Mouse (Mus musculus) stomach, embryonic 14.5 days (tissue): Measurements from ENCODE around the gene Uba6. TPM values are rescaled to one million over a fixed set of nuclear protein-coding genes. Genes with fewer than 3 reads are reported as not detected.
A peak's percentile ranks its signal among the peaks of the same experiment; 100 is the strongest.

Experiments used
- ATAC-seq: fragments of 200-750 bp; cut with Nextera tagmentation; 2 replicates; pipeline ENCODE4 v1.8.0; 2017; ENCODE audit warnings: low read depth, moderate TSS enrichment; ENCODE audit not compliant: insufficient number of reproducible peaks, insufficient read depth, low FRiP score
- H3K27ac ChIP-seq: fragments of 300-500 bp; sonication (generic); 2 replicates; pipeline ENCODE4 v1.5.1; 2014; ENCODE audit warnings: mild to moderate bottlenecking, low read length, moderate library complexity, mixed read lengths
- H3K27me3 ChIP-seq: fragments of 300-500 bp; sonication (generic); 2 replicates; pipeline ENCODE4 v1.6.1; 2014; ENCODE audit warnings: low read length, control low read depth, mixed read lengths; ENCODE audit not compliant: control insufficient read depth, insufficient read depth
- H3K36me3 ChIP-seq: fragments of 300-500 bp; sonication (generic); 2 replicates; pipeline ENCODE4 v1.6.1; 2014; ENCODE audit warnings: mild to moderate bottlenecking, control low read depth, low read length, moderate library complexity, mixed read lengths; ENCODE audit not compliant: control insufficient read depth, insufficient read depth
- H3K4me1 ChIP-seq: fragments of 300-500 bp; sonication (generic); 2 replicates; pipeline ENCODE4 v1.6.1; 2014; ENCODE audit warnings: low read length, control low read depth, mixed read lengths; ENCODE audit not compliant: control insufficient read depth, insufficient read depth
- H3K4me2 ChIP-seq: fragments of 300-500 bp; sonication (generic); replicated peaks from 2 replicates; pipeline ENCODE4 v1.6.1; 2014; ENCODE audit warnings: low read depth, low read length, control low read depth
- H3K4me3 ChIP-seq: fragments of 300-500 bp; sonication (generic); 2 replicates; pipeline ENCODE4 v1.5.1; 2014; ENCODE audit warnings: low read depth, low read length, control low read depth
- H3K9ac ChIP-seq: fragments of 300-500 bp; sonication (generic); replicated peaks from 2 replicates; pipeline ENCODE4 v1.6.1; 2014; ENCODE audit warnings: low read depth, mild to moderate bottlenecking, control low read depth, low read length, moderate library complexity, mixed read lengths
- H3K9me3 ChIP-seq: fragments of 300-500 bp; sonication (generic); 2 replicates; pipeline ENCODE4 v1.6.1; 2016; ENCODE audit warnings: low read depth, low read length, control low read depth; ENCODE audit not compliant: control insufficient read depth
- whole genome bisulfite sequencing: fragments of 180-500 bp; shearing (Covaris S2); extraction: QIAGEN DNeasy Blood & Tissue Kit; methylation state at CpG from one replicate; pipeline ENCODE4 v1.1.7; 2014; 5-methylcytosine and 5-hydroxymethylcytosine counted together
- polyA plus RNA-seq: library from polyadenylated mRNA; unstranded; fragments of >200 nt; fragmentation: Nextera tagmentation; extraction: Ambion mirVana; gene quantifications from 2 replicates; pipeline ENCODE4 v1.2.1, GENCODE M21; 2014

Uba6 gene
- 23.5 and 24.2 TPM in 2 replicates for polyA plus RNA-seq

- Histone ChIP-seq H3K4me2 (peak within 1 kb of the TSS; percentile 59), H3K9ac (peak within 1 kb of the TSS; percentile 71), H3K27me3 (no peaks in the 10 kb centered on the region), H3K9me3 (no peaks in the 10 kb centered on the region), H3K4me1 (0 out of 2 replicates have a peak, but pooled peaks cover 2% of the 10 kb centered on the region), H3K27ac (peak within 1 kb of the TSS; percentile 92), H3K4me3 (peak within 1 kb of the TSS; percentile 77), H3K36me3 (peaks cover 3% of the 10 kb centered on the region; the same call in 1 of the 2 replicates)
- under 1% methylated on average over 53 of the region's 67 CpGs for WGBS
- ATAC-seq = peak; percentile 99
These were observed at the start of gene Uba6 for GRCm38 (mm10) chr5:86172449-86173161. Gene Uba6, minus strand, starts transcription at chr5:86172803.

GRCm38 (mm10) chr5:86197801-86198200 is 25.2 kb upstream of the Uba6 start, which contains the start of gene Gnrhr:
Gene Gnrhr, minus strand, starts transcription at chr5:86197901.
- no peak within 1 kb of the TSS for H3K9ac ChIP-seq
- no peaks in the 10 kb centered on the region for H3K36me3 ChIP-seq
- no peak for ATAC-seq
- no peaks in the 10 kb centered on the region for H3K9me3 ChIP-seq
- no peak within 1 kb of the TSS for H3K4me3 ChIP-seq
- H3K4me1 ChIP-seq = no peaks in the 10 kb centered on the region
- no peak within 1 kb of the TSS for H3K27ac ChIP-seq
- H3K4me2 ChIP-seq = no peak within 1 kb of the TSS
- H3K27me3 ChIP-seq = no peaks in the 10 kb centered on the region
- 88% methylated on average over 10 of the region's 10 CpGs for WGBS

GRCm38 (mm10) chr5:86191356-86191755 is 18.8 kb upstream of the Uba6 start:
- H3K27me3 ChIP-seq = no peaks in the 10 kb centered on the region
- ATAC-seq = no peak
- no peaks in the 10 kb centered on the region for H3K9me3 ChIP-seq
- H3K36me3 ChIP-seq = no peaks in the 10 kb centered on the region
- no peaks in the 10 kb centered on the region for H3K4me1 ChIP-seq
- no peak overlapping the region for H3K27ac ChIP-seq
- no peak overlapping the region for H3K4me2 ChIP-seq
- H3K9ac ChIP-seq = no peak overlapping the region
- H3K4me3 ChIP-seq = no peak overlapping the region
- 21% methylated on average over 4 of the region's 4 CpGs for WGBS

- Histone ChIP-seq H3K4me3 (no peak overlapping the region), H3K36me3 (no peaks in the 10 kb centered on the region), H3K4me1 (no peaks in the 10 kb centered on the region), H3K4me2 (no peak overlapping the region), H3K9ac (no peak overlapping the region), H3K27ac (no peak overlapping the region), H3K9me3 (no peaks in the 10 kb centered on the region), H3K27me3 (no peaks in the 10 kb centered on the region)
- WGBS = 25% methylated on average over 5 of the region's 5 CpGs
- ATAC-seq = no peak
These were observed 18.2 kb upstream of the Uba6 start for GRCm38 (mm10) chr5:86190770-86191169.

GRCm38 (mm10) chr5:86190290-86190689 is 17.7 kb upstream of the Uba6 start:
- WGBS = 51% methylated on average over 15 of the region's 15 CpGs
- Histone ChIP-seq H3K27me3 (no peaks in the 10 kb centered on the region), H3K36me3 (no peaks in the 10 kb centered on the region), H3K4me1 (no peaks in the 10 kb centered on the region), H3K4me2 (no peak overlapping the region), H3K9ac (no peak overlapping the region), H3K9me3 (no peaks in the 10 kb centered on the region), H3K27ac (no peak overlapping the region), H3K4me3 (no peak overlapping the region)
- no peak for ATAC-seq

- H3K27me3 ChIP-seq = no peaks in the 10 kb centered on the region
- H3K9ac ChIP-seq = no peak overlapping the region
- no peak overlapping the region for H3K4me3 ChIP-seq
- H3K4me1 ChIP-seq = no peaks in the 10 kb centered on the region
- no peak overlapping the region for H3K27ac ChIP-seq
- no peaks in the 10 kb centered on the region for H3K9me3 ChIP-seq
- H3K36me3 ChIP-seq = no peaks in the 10 kb centered on the region
- no peak overlapping the region for H3K4me2 ChIP-seq
- ATAC-seq = no peak
- WGBS = 60% methylated on average over 6 of the region's 6 CpGs
These were observed 14.8 kb upstream of the Uba6 start for GRCm38 (mm10) chr5:86187441-86187840.

GRCm38 (mm10) chr5:86173778-86174177 is 1.2 kb upstream of the Uba6 start:
- Histone ChIP-seq H3K4me3 (no peak overlapping the region), H3K36me3 (no peaks in the 10 kb centered on the region; the same call in 1 of the 2 replicates), H3K9me3 (no peaks in the 10 kb centered on the region), H3K4me1 (0 out of 2 replicates have a peak, but pooled peaks cover 2% of the 10 kb centered on the region), H3K9ac (no peak overlapping the region), H3K4me2 (no peak overlapping the region), H3K27ac (no peak overlapping the region), H3K27me3 (no peaks in the 10 kb centered on the region)
- ATAC-seq = no peak
- 55% methylated on average over 2 of the region's 2 CpGs for WGBS

GRCm38 (mm10) chr5:86172088-86172448 is 535 bp downstream of the Uba6 start:
- Histone ChIP-seq H3K27ac (peak overlapping the region; percentile 92), H3K27me3 (no peaks in the 10 kb centered on the region), H3K4me2 (peak overlapping the region; percentile 59), H3K4me3 (peak overlapping the region; percentile 77), H3K36me3 (peaks cover 3% of the 10 kb centered on the region; the same call in 1 of the 2 replicates), H3K9me3 (no peaks in the 10 kb centered on the region), H3K4me1 (0 out of 2 replicates have a peak, but pooled peaks cover 2% of the 10 kb centered on the region), H3K9ac (peak overlapping the region; percentile 71)
- under 1% methylated on average over 15 of the region's 15 CpGs for WGBS
- ATAC-seq = no peak
